Mouse (Mus musculus) liver, adult 2 months (tissue): ENCODE results near the gene Mdga1. TPM values are rescaled to one million over a fixed set of nuclear protein-coding genes. Genes with fewer than 3 reads are reported as not detected.

ENCODE experiments used
- DNase-seq: peaks from one replicate; pipeline ENCODE4 v3.0.0-alpha.2; 2011; ENCODE audit warnings: low read depth, low spot score; ENCODE audit errors: extremely low read depth
- H3K27ac ChIP-seq: fragments of 200-500 bp; replicated peaks from 2 replicates; pipeline ENCODE4 v1.5.1; 2012; ENCODE audit warnings: low read depth, mild to moderate bottlenecking, control low read depth, inconsistent platforms, low read length; ENCODE audit not compliant: insufficient read depth
- H3K27me3 ChIP-seq: fragments of 200-500 bp; 2 replicates; pipeline ENCODE4 v1.6.1; 2012; ENCODE audit warnings: mild to moderate bottlenecking, moderate library complexity, low read length, inconsistent platforms; ENCODE audit not compliant: control insufficient read depth, insufficient read depth
- H3K36me3 ChIP-seq: fragments of 200-500 bp; 2 replicates; pipeline ENCODE4 v1.6.1; 2012; ENCODE audit warnings: low read length, inconsistent platforms; ENCODE audit not compliant: control insufficient read depth, insufficient read depth
- H3K4me1 ChIP-seq: fragments of 200-500 bp; 2 replicates; pipeline ENCODE4 v1.6.1; 2011; ENCODE audit warnings: low read length; ENCODE audit not compliant: control insufficient read depth, insufficient read depth
- H3K4me3 ChIP-seq: fragments of 200-500 bp; 2 replicates; pipeline ENCODE4 v1.5.1; 2011; ENCODE audit warnings: low read depth, mild to moderate bottlenecking, control low read depth, low read length, moderate library complexity; ENCODE audit not compliant: insufficient read depth
- H3K79me2 ChIP-seq: fragments of 200-500 bp; 2 replicates; pipeline ENCODE4 v1.6.1; 2012; ENCODE audit warnings: inconsistent platforms, mild to moderate bottlenecking, low read length, moderate library complexity; ENCODE audit not compliant: control insufficient read depth, insufficient read depth
- H3K9ac ChIP-seq: fragments of 200-500 bp; 2 replicates; pipeline ENCODE4 v1.6.1; 2012; ENCODE audit warnings: low read depth, mild to moderate bottlenecking, control low read depth, inconsistent platforms, low read length
- CTCF ChIP-seq: fragments of 200-500 bp; IDR thresholded peaks from 2 replicates; pipeline ENCODE4 v1.5.1; 2011; ENCODE audit warnings: low read depth, low read length, control low read depth
- POLR2A ChIP-seq: fragments of 200-500 bp; IDR thresholded peaks from 2 replicates; pipeline ENCODE4 v1.6.1; 2011; ENCODE audit warnings: low read length, control low read depth; ENCODE audit not compliant: insufficient read depth; ENCODE audit errors: extremely low read depth
- WGBS: fragments of 180-500 bp; shearing (Covaris S2); methylation state at CpG from one replicate; pipeline ENCODE4 v1.1.7; 2018; 5-methylcytosine and 5-hydroxymethylcytosine counted together
- polyA plus RNA-seq: library from polyadenylated mRNA; depleted of rRNA; stranded (reverse); fragments of >200 nt; gene quantifications from 2 replicates; pipeline ENCODE4 v1.2.3, GENCODE M21; 2012
- total RNA-seq: library from RNA; depleted of rRNA; stranded (reverse); fragments of >200 nt; gene quantifications from 2 replicates; pipeline ENCODE4 v1.2.3, GENCODE M21; 2014

Gene Mdga1
- total and polyA plus RNA-seq, 2 experiments, result 0.09 to 0.64 TPM

GRCm38 (mm10) chr17:29803545-29803944 lies 166.3 kb downstream of the Mdga1 start:
- no peaks in the 10 kb centered on the region for H3K27me3 ChIP-seq
- WGBS, result 70% methylated on average over 3 of the region's 3 CpGs

GRCm38 (mm10) chr17:29801358-29801757 lies 168.5 kb downstream of the Mdga1 start:
- H3K27ac ChIP-seq, result no peak overlapping the region
- no peak overlapping the region for H3K4me3 ChIP-seq
- H3K27me3 ChIP-seq, result no peaks in the 10 kb centered on the region
- peak; percentile 29 for DNase-seq
- no peak for TF ChIP-seq POLR2A
- TF ChIP-seq CTCF, result peak; percentile 76
- no peaks in the 10 kb centered on the region for H3K79me2 ChIP-seq
- no peaks in the 10 kb centered on the region for H3K36me3 ChIP-seq
- 22% methylated on average over 4 of the region's 4 CpGs for WGBS
- no peaks in the 10 kb centered on the region for H3K4me1 ChIP-seq
- H3K9ac ChIP-seq, result no peak overlapping the region

More at GRCm38 (mm10) chr17:29803545-29803944, 166.3 kb downstream of the Mdga1 start:
- Histone ChIP-seq H3K79me2 (no peaks in the 10 kb centered on the region), H3K4me1 (no peaks in the 10 kb centered on the region), H3K27ac (no peak overlapping the region), H3K4me3 (no peak overlapping the region), H3K36me3 (no peaks in the 10 kb centered on the region), H3K9ac (no peak overlapping the region)
- DNase-seq, result no peak
- TF ChIP-seq CTCF (no peak), POLR2A (no peak)

- Histone ChIP-seq H3K36me3 (no peaks in the 10 kb centered on the region), H3K79me2 (no peaks in the 10 kb centered on the region), H3K27me3 (peaks cover 6% of the 10 kb centered on the region; the same call in 1 of the 2 replicates), H3K9ac (no peak overlapping the region), H3K4me3 (no peak overlapping the region), H3K4me1 (no peaks in the 10 kb centered on the region), H3K27ac (no peak overlapping the region)
- WGBS, result 60% methylated on average over 6 of the region's 6 CpGs
- no peak for TF ChIP-seq CTCF
- no peak for TF ChIP-seq POLR2A
- DNase-seq, result no peak
Measured at GRCm38 (mm10) chr17:29800096-29800455, 169.8 kb downstream of the Mdga1 start.

- 68% methylated on average over 21 of the region's 21 CpGs for WGBS
- no peak overlapping the region for H3K4me3 ChIP-seq
- no peak for TF ChIP-seq CTCF
- no peak for TF ChIP-seq POLR2A
- no peaks in the 10 kb centered on the region for H3K79me2 ChIP-seq
- peaks cover 6% of the 10 kb centered on the region; the same call in 1 of the 2 replicates for H3K27me3 ChIP-seq
- H3K27ac ChIP-seq, result no peak overlapping the region
- no peak overlapping the region for H3K9ac ChIP-seq
- DNase-seq, result no peak
- H3K4me1 ChIP-seq, result no peaks in the 10 kb centered on the region
- H3K36me3 ChIP-seq, result no peaks in the 10 kb centered on the region
Measured at GRCm38 (mm10) chr17:29799398-29800095, 170.3 kb downstream of the Mdga1 start.

DNA sequence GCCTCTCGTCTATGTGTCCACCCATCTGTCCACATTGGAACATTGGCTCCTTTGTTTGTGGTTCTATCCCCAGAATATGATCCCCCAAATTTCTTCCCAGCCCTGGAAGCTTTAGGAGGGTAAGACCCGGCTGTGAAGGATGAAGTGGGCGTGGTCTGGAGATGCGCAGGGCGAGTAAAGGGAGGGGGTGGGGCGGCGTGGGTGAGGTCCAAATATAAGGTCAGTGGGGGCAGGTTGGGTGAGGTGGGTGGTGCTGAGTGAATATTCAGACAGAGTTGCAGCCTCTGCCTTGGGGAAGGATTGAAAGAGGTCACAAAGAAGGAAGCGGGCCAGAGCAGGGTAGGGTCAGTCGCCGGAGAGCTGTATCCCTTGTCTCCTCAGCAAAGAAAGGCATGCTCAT lies 171.7 kb downstream of the Mdga1 start:
- Histone ChIP-seq H3K36me3 (no peaks in the 10 kb centered on the region), H3K27me3 (peaks cover 6% of the 10 kb centered on the region; the same call in 1 of the 2 replicates), H3K4me3 (no peak overlapping the region), H3K9ac (no peak overlapping the region), H3K79me2 (no peaks in the 10 kb centered on the region), H3K4me1 (no peaks in the 10 kb centered on the region), H3K27ac (no peak overlapping the region)
- 59% methylated on average over 10 of the region's 10 CpGs for WGBS
- no peak for TF ChIP-seq CTCF
- no peak for DNase-seq

DNA sequence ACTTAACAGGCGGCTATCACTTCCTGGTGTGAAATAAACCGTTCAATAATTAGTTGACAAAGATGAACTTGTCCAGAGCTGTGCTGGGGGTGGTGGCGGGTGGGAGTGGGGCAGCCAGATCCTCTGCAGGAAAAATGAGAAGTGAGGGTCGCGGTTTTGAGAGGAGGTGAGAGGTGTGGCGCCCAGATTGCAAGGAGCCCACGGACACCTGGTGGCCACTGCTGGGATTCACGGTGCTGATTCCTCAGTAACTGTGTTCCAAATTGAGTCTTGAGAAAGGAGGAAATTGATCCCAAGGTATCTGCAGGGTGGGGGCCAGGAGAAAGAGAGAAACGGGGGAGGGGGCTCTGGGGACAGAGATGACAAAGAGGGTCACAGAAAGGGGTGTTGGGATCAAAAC lies 173.1 kb downstream of the Mdga1 start:
- Histone ChIP-seq H3K79me2 (no peaks in the 10 kb centered on the region), H3K4me1 (no peaks in the 10 kb centered on the region), H3K27ac (no peak overlapping the region), H3K4me3 (no peak overlapping the region), H3K36me3 (no peaks in the 10 kb centered on the region), H3K9ac (no peak overlapping the region), H3K27me3 (peaks cover 6% of the 10 kb centered on the region; the same call in 1 of the 2 replicates)
- DNase-seq, result no peak
- peak; percentile 35; the same call in 1 of the 2 replicates for TF ChIP-seq CTCF
- no peak for TF ChIP-seq POLR2A
- 37% methylated on average over 9 of the region's 9 CpGs for WGBS
